Mouse (Mus musculus): ENCODE results near the gene Anxa10. TPM values are rescaled to one million over a fixed set of nuclear protein-coding genes. Genes with fewer than 3 reads are reported as not detected.

The Anxa10 gene
- total RNA-seq (2021) = not detected
- long read RNA-seq, experiment 1 = 0 reads
- long read RNA-seq, experiment 2 = 0 reads

DNA sequence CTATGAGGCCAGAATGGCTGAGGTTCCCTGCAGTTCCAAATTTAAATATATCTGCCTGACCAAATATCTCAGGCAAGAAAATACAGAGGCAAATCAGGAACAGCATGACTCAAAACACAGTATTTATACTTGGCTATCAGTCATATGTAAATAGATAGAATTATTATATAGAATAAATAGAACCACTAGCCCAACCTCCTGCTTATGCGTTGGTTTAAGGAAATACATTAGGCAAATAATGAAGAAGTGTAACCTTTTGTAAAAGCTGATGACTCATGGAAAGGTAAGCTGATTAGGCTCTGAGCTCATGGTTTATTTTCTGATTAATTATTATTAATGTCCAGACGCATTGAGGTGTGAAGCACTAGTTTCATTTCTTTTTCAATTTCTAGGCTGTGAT, at the start of gene Anxa10:
TSS of gene Anxa10 (minus strand) at position 53 of the 400 bp plus-strand sequence.
- DNase-seq (ENCODE audit: low spot score in 2 of 2) = no peak

DNA sequence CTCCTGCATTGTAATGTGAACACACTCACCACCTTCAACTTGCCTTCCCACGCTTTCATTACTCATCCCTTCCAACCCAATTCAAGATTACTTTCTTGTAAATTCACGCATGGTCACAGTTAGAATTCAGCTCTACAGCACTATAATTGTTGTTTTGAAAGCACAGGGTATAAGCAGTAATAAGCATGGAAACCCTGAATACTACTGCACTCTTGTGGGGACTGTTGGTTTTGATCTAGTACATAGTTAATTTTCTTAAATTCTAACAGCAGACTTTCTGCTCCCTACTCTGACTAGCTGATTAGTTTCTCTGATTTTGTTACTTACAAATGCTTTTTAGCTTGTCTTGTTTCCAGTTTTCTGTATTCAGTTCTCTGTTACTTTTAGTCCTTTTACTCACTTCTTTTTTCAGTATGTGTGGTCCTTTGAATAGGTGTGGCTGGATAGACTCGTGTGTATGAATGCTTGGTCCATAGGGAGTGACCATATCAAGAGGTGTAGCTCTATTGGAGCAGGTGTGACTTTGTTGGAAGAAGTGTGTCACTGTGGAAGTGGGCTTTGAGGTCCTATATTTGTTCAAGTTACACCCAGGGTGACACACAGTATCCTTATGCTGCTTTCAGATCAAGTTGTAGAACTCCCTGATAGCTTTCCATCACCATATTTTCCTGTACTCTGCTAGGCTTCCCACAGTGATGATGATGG, 9.9 kb upstream of the Anxa10 start:
- DNase-seq (ENCODE audit: low spot score in 2 of 2) = no peak

DNA sequence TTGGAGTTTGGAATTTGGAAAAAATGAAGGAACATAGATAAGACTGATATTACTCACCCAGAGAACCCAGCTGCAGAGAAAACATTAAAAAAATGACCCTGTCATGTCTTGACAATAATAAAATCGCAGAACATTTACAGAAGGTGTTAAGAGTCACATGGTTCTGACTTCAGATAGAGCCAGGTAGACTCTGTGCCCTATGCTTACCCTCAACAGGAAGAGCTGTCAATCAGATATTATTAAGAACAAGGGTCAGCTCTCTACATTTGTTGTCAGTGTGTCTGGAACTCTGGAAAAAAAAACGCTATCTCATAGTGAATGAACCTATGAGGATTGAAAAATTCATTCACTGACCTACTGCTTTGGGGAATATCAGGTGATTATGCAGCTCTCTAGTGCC, 25.7 kb downstream of the Anxa10 start:
- DNase-seq (ENCODE audit: low spot score in 2 of 2) = no peak

- DNase-seq (ENCODE audit: low spot score in 2 of 2) = no peak
These were observed 41.1 kb downstream of the Anxa10 start for GRCm38 (mm10) chr8:62081804-62082203.

DNA sequence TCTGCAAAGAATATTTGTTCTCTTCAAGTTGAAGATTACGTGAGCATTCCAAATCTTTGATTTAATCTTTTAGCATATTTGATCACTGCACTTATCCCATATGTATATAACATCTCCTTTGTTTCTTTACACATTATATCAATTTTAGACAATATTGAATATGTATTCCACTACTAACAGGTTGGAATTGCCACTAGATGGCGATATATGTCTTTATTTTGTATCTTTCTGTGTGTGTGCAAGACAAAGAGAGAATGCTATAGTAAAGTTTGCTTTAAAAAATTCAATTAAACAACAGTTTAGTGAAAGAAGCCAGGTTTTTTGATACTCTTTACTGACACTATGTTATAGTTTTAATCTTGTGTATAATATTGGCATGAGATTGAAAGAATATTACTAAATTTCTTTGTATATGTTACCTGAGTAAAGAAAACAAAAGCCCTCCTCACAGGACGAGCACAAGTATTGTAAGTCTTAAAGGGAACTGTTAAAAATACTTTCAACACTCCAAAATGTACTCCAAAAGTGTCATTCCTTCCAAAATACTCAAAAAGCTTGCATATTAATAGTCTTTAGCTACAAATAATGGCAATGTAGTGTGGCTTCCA, 42.7 kb downstream of the Anxa10 start:
- no peak for DNase-seq (ENCODE audit: low spot score in 2 of 2)

DNA sequence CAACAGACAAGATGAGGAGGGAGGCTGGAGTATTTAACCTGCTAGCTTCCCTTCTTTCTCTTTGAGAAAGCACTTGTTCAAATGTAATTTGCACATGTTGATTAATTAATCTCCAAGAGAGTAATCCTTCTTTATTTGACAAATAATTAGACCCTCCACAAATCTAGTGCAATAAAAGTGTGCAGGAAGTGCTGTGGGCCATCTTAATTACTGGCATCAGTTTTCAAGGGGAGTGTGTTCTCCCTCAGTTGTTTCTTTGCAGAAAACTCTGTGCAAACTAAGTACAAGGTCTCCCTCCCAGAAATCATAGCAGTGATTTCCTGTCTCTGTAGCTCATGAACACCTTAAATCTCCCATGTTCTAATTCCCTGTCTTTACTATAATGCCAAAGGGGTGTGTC, 54.6 kb downstream of the Anxa10 start:
- DNase-seq (ENCODE audit: low spot score in 2 of 2) = no peak

GRCm38 (mm10) chr8:62060357-62060756, 62.6 kb downstream of the Anxa10 start:
- no peak for DNase-seq (ENCODE audit: low spot score in 2 of 2)

- DNase-seq (ENCODE audit: low spot score in 2 of 2) = no peak
These were observed 76.1 kb downstream of the Anxa10 start for GRCm38 (mm10) chr8:62046809-62047208.

- DNase-seq (ENCODE audit: low spot score in 2 of 2) = no peak
These were observed 88.6 kb downstream of the Anxa10 start for GRCm38 (mm10) chr8:62034351-62034750.

- DNase-seq (ENCODE audit: low spot score in 2 of 2) = no peak
These were observed 108.4 kb downstream of the Anxa10 start for GRCm38 (mm10) chr8:62014582-62014981.

- no peak for DNase-seq (ENCODE audit: low spot score in 2 of 2)
These were observed 108.8 kb downstream of the Anxa10 start for GRCm38 (mm10) chr8:62014166-62014565.

Other genes starting within 250 kb of the Anxa10 start
- 10 to 100 TPM; 40.5 to 41.4 TPM for gene Palld, start 220.5 kb downstream of the Anxa10 start, total RNA-seq (2021)
- 1 to 10 TPM; 5.8 to 7.2 TPM for gene Ddx60, start 195.1 kb downstream of the Anxa10 start, total RNA-seq (2021)

Measured in adrenal gland, postnatal 4 days (tissue).